Mouse (Mus musculus) ES-E14 (cell line): ENCODE measurements around the gene Snf8. TPM values are rescaled to one million over a fixed set of nuclear protein-coding genes. Genes with fewer than 3 reads are reported as not detected.

Source experiments
- DNase-seq: peaks from one replicate; pipeline ENCODE4 v3.0.0-alpha.2; 2013; ENCODE audit warnings: low read depth, low spot score
- H3K27ac ChIP-seq: 2 replicates; pipeline ENCODE4 v1.5.1; 2012; ENCODE audit warnings: low read depth, mild to moderate bottlenecking, low read length, moderate library complexity, mixed read lengths; ENCODE audit not compliant: poor library complexity, insufficient read depth, severe bottlenecking
- H3K36me3 ChIP-seq: 2 replicates; pipeline ENCODE4 v1.6.1; 2012; ENCODE audit warnings: mild to moderate bottlenecking, low read length, moderate library complexity, mixed read lengths; ENCODE audit not compliant: control insufficient read depth, poor library complexity, insufficient read depth, severe bottlenecking
- H3K4me1 ChIP-seq, 2 experiments: fragments of 150-350 bp in 1 of 2; sonication (generic) in 1 of 2; 2 replicates each; pipeline ENCODE4 v1.6.1; 2012; ENCODE audit warnings: low read length in 2 of 2, mild to moderate bottlenecking in 1 of 2, mixed read lengths in 1 of 2; ENCODE audit not compliant: control insufficient read depth in 2 of 2, insufficient read depth in 2 of 2, poor library complexity in 1 of 2
- H3K4me3 ChIP-seq, 2 experiments: fragments of 150-350 bp in 1 of 2; sonication (generic) in 1 of 2; 2 replicates each; pipeline ENCODE4 v1.5.1; 2012; ENCODE audit warnings: low read length in 2 of 2, low read depth in 1 of 2, mild to moderate bottlenecking in 1 of 2, mixed read lengths in 1 of 2; ENCODE audit not compliant: insufficient read depth in 1 of 2, poor library complexity in 1 of 2, severe bottlenecking in 1 of 2
- H3K9ac ChIP-seq: 2 replicates; pipeline ENCODE4 v1.6.1; 2012; ENCODE audit warnings: low read depth, mild to moderate bottlenecking, low read length, mixed read lengths; ENCODE audit not compliant: poor library complexity, insufficient read depth, severe bottlenecking
- H3K9me3 ChIP-seq: fragments of 150-350 bp; sonication (generic); 2 replicates; pipeline ENCODE4 v1.6.1; 2012; ENCODE audit warnings: low read depth, mild to moderate bottlenecking, low read length; ENCODE audit not compliant: control insufficient read depth, insufficient read depth
- CHD2 ChIP-seq: IDR thresholded peaks from 2 replicates; pipeline ENCODE4 v1.6.1; 2014; ENCODE audit warnings: mild to moderate bottlenecking, low read depth, low read length, inconsistent platforms
- HCFC1 ChIP-seq: IDR thresholded peaks from 2 replicates; pipeline ENCODE4 v1.6.1; 2012; ENCODE audit warnings: low read length, inconsistent platforms, borderline replicate concordance; ENCODE audit not compliant: insufficient read depth
- MAFK ChIP-seq: IDR thresholded peaks from 2 replicates; pipeline ENCODE4 v1.6.1; 2014; ENCODE audit warnings: mild to moderate bottlenecking, low read depth, low read length, inconsistent platforms; ENCODE audit not compliant: insufficient read depth
- ZC3H11A ChIP-seq: IDR thresholded peaks from 2 replicates; pipeline ENCODE4 v1.6.1; 2012; ENCODE audit warnings: low read depth, mild to moderate bottlenecking, inconsistent platforms, low read length, borderline replicate concordance
- ZNF384 ChIP-seq: IDR thresholded peaks from 2 replicates; pipeline ENCODE4 v1.6.1; 2012; ENCODE audit warnings: low read depth, low read length, inconsistent platforms
- in situ Hi-C, 2 experiments: fragments of 600-800 bp; cut with MboI; formaldehyde crosslinking; loops; one replicate each; pipeline ENCODE4 v1.15.1; 2025; ENCODE audit warnings: low sequenced_read_pairs in 2 of 2, inconsistent platforms in 1 of 2; ENCODE audit not compliant: unreplicated experiment in 2 of 2
- total RNA-seq: library from RNA; depleted of rRNA; stranded (reverse); fragments of 300-350 nt; gene quantifications from 2 replicates; pipeline ENCODE4 v1.2.3, GENCODE M21; 2012

Gene Snf8
- total RNA-seq, 1 experiment, result 79.4 TPM

DNA sequence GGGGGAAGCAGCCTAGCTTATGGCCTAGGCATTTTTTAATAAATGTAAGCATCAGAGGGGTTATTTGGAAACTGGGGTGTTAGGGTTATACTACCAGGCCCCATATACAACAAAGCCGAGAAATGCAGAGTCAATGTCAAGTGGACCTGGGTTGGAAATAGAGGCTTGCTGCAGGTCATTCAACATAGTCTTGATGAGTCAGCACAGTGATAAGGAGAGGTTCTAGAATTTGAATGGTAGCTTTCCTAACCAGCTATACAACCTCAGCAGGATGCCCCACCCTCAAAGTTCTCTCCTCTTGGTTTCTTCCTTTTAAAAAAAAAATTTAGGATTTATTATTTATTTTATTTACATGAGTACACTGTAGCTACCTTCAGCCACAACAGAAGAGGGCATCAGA is 36.3 kb downstream of the Snf8 start:
- in situ Hi-C loops, result no loop called here
- Histone ChIP-seq H3K9ac (no peak overlapping the region), H3K9me3 (no peaks in the 10 kb centered on the region), H3K4me1 (peaks cover 0 to 2% of the 10 kb centered on the region in 2 experiments; a peak in 1 of 4 replicates), H3K27ac (no peak overlapping the region), H3K4me3 (no peak overlapping the region), H3K36me3 (peaks cover 18% of the 10 kb centered on the region)
- DNase-seq, result no peak
- no peak for TF ChIP-seq HCFC1
- no peak for TF ChIP-seq ZNF384
- no peak for TF ChIP-seq MAFK
- no peak for TF ChIP-seq CHD2
- TF ChIP-seq ZC3H11A, result no peak

DNA sequence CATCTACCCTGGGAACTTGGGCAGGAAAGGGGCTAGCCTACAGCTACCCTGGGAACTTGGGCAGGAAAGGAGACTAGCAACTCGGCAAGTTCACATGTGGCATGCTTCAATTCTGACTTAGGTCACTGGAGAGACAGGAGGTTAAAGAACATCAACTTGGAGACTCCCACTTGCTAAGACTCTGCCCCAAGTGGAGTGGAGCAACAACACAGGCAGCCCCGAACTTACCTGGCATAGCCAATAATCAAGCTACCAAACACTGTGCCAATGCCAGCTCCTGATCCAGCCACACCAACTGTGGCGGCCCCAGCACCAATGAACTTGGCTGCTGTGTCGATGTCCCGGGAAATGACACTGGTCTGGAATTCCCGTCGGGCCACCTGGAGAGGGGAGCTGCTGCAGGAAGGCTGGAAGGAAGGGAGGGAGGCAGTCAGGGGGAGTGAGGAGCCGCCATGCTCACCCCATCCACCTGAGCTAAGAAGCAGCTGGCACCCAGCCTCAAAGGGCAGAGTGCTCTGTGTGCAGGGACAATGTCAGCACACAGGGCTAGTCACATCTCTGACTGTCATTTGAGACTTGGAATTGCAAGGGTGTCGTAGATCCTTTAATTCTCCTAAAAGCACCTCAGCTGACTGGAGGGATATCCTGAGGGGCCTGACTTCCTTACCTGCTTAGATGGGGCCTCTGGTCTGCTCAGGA is 38.8 kb downstream of the Snf8 start:
- Histone ChIP-seq H3K4me1 (peaks cover 0 to 2% of the 10 kb centered on the region in 2 experiments; a peak in 1 of 4 replicates), H3K4me3 (no peak overlapping the region), H3K9me3 (no peaks in the 10 kb centered on the region), H3K9ac (peak overlapping the region; percentile 94; the same call in 1 of the 2 replicates), H3K36me3 (peaks cover 17% of the 10 kb centered on the region), H3K27ac (no peak overlapping the region)
- TF ChIP-seq ZC3H11A, result no peak
- TF ChIP-seq MAFK, result no peak
- TF ChIP-seq HCFC1, result no peak
- no peak for TF ChIP-seq CHD2
- no peak for TF ChIP-seq ZNF384
- in situ Hi-C loops, result no loop called here
- no peak for DNase-seq

DNA sequence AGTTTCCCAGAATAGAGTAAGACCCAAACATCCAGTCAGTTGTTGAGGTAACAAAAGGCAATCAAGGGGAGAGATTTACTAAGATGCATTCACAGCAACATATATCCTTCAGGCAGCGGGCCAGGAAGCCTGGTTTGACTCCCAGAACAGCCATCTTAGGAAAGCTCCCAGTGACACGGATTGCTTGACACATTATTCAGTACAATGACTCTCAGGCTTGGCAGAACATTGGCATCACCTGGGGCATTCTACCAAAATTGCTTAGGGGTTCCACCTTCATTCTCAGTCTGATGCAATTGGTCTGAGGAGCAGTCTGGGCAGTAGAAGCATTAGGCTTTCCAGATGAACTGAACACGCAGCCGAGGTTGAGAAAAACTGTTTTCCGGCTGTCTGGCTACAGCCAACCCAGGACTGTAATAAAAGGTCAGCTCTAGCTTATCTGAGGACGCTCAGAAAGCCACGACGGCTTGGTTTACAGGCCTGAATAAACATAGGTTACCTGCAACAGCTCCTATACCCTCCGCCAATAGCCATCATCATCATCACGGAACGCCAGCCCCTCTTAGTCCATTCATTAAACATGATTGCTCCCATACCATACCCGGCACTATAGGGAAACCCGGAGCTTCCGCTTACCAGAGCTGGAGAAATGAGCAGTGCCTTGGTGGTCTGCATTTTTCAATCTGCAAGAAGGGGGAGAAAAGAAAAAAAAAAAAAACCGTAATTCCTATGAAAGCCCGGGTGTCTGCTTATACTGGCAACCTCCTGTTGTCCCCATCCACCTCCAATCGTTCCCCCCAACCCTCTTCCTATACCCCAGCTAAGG is 39.9 kb downstream of the Snf8 start:
- H3K9ac ChIP-seq, result peak overlapping the region; percentile 94
- peak overlapping the region; percentile 72; the same call in 1 of the 2 replicates for H3K27ac ChIP-seq
- peaks cover 16% of the 10 kb centered on the region for H3K36me3 ChIP-seq
- TF ChIP-seq ZC3H11A (no peak), CHD2 (no peak), MAFK (no peak)
- H3K4me3 ChIP-seq, result peak overlapping the region; percentile 87 to 93
- no peak for DNase-seq
- no peaks in the 10 kb centered on the region for H3K9me3 ChIP-seq
- in situ Hi-C loops, result no loop called here
- H3K4me1 ChIP-seq, result peaks cover 0 to 2% of the 10 kb centered on the region in 2 experiments; a peak in 1 of 4 replicates

DNA sequence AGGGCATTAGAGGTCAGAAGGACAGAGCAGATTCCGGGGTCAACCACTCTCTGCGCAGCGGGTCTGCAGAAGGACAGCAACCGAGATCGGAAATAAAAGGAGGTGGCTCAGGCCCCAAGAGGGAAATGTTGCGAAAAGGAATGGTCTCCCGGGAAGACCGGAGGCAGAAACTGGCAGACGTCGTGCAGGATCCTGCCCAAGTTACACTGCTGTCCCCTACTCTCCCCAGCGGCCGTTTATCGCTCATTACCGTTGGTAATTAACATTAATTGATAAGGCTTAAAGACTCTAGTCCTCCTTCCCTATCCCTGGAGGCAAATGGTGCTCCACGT is 40.5 kb downstream of the Snf8 start:
- Histone ChIP-seq H3K4me1 (peaks cover 0 to 2% of the 10 kb centered on the region in 2 experiments; a peak in 1 of 4 replicates), H3K36me3 (peaks cover 16% of the 10 kb centered on the region), H3K9me3 (no peaks in the 10 kb centered on the region), H3K9ac (peak overlapping the region; percentile 94), H3K27ac (peak overlapping the region; percentile 72), H3K4me3 (peak overlapping the region; percentile 87 to 93)
- in situ Hi-C loops, result no loop called here
- DNase-seq, result no peak
- TF ChIP-seq ZNF384, result no peak
- no peak for TF ChIP-seq MAFK
- no peak for TF ChIP-seq CHD2
- no peak for TF ChIP-seq HCFC1
- no peak for TF ChIP-seq ZC3H11A
